Mouse (Mus musculus): Measurements from ENCODE around the gene Myf5. TPM values are rescaled to one million over a fixed set of nuclear protein-coding genes. Genes with fewer than 3 reads are reported as not detected.

Myf5 gene
- polyA plus RNA-seq, 1 experiment from 2014 or later = 0.30 TPM

GRCm38 (mm10) chr10:107436967-107437366 is 49.0 kb downstream of the Myf5 start:
- Histone ChIP-seq H3K27me3 (no peaks in the 10 kb centered on the region), H3K9ac (no peak overlapping the region)
- WGBS (ENCODE audit: insufficient replicate concordance) = 42% methylated on average over 5 of the region's 5 CpGs

More at GRCm38 (mm10) chr10:107436967-107437366, 49.0 kb downstream of the Myf5 start:
- H3K27ac ChIP-seq (replicated peaks) = no peak overlapping the region
- H3K4me2 ChIP-seq = no peak overlapping the region
- no peak for ATAC-seq (ENCODE audit: insufficient read depth)
- H3K4me3 ChIP-seq (replicated peaks) = no peak overlapping the region
- no peaks in the 10 kb centered on the region for H3K36me3 ChIP-seq (replicated peaks)
- H3K4me1 ChIP-seq (replicated peaks) = no peaks in the 10 kb centered on the region
- no peaks in the 10 kb centered on the region for H3K9me3 ChIP-seq (replicated peaks)

Small RNAs within 50 kb of the gene (microRNA-seq; reads per million reads assigned to microRNA genes)
- gene Gm44403 = not detected

Other genes with a start within 250 kb of the Myf5 start
- 1.3 and 1.4 TPM in 2 replicates for gene Lin7a, start 214.4 kb downstream of the Myf5 start, polyA plus RNA-seq (2015; fragmentation: Nextera tagmentation; extraction: Ambion mirVana)
- gene Myf6, start 8.6 kb upstream of the Myf5 start, polyA plus RNA-seq (2015; fragmentation: Nextera tagmentation; extraction: Ambion mirVana) = 0.83 and 1.6 TPM in 2 replicates
- not detected in 2 replicates for gene Ptprq, start 233.9 kb upstream of the Myf5 start, polyA plus RNA-seq (2015; fragmentation: Nextera tagmentation; extraction: Ambion mirVana)